Mouse (Mus musculus) lung, adult 2 months (tissue): Measurements from ENCODE around the gene Ddx56. TPM values are rescaled to one million over a fixed set of nuclear protein-coding genes. Genes with fewer than 3 reads are reported as not detected.

Source experiments
- DNase-seq: peaks from one replicate; pipeline ENCODE4 v3.0.0; 2022
- H3K4me1 ChIP-seq: fragments of 200-500 bp; 2 replicates; pipeline ENCODE4 v1.6.1; 2011; ENCODE audit warnings: low read length; ENCODE audit not compliant: control insufficient read depth, insufficient read depth
- H3K4me3 ChIP-seq: fragments of 200-500 bp; replicated peaks from 2 replicates; pipeline ENCODE3; 2011; ENCODE audit warnings: low read depth, mild to moderate bottlenecking, control low read depth, low read length; ENCODE audit errors: extremely low read depth
- CTCF ChIP-seq: fragments of 200-500 bp; IDR thresholded peaks from 2 replicates; pipeline ENCODE4 v1.5.1; 2011; ENCODE audit warnings: mild to moderate bottlenecking, low read length, control low read depth; ENCODE audit not compliant: insufficient read depth
- POLR2A ChIP-seq: fragments of 200-500 bp; IDR thresholded peaks from 2 replicates; pipeline ENCODE4 v1.6.1; 2011; ENCODE audit warnings: low read depth, mild to moderate bottlenecking, control low read depth, low read length, borderline replicate concordance; ENCODE audit errors: extremely low read depth
- WGBS: fragments of 180-500 bp; shearing (Covaris S2); methylation state at CpG from one replicate; pipeline ENCODE4 v1.1.7; 2018; 5-methylcytosine and 5-hydroxymethylcytosine counted together
- polyA plus RNA-seq: library from polyadenylated mRNA; depleted of rRNA; stranded (reverse); fragments of >200 nt; gene quantifications from 2 replicates; pipeline ENCODE4 v1.2.3, GENCODE M21; 2012; rRNA removed

The Ddx56 gene
- polyA plus RNA-seq, result 20.1 and 25.2 TPM in 2 replicates

- DNase-seq, result peak; percentile 90
- WGBS, result 2% methylated on average over 50 of the region's 50 CpGs
- H3K4me1 ChIP-seq, result peaks cover 6% of the 10 kb centered on the region
- H3K4me3 ChIP-seq, result peak within 1 kb of the TSS; percentile 95
- TF ChIP-seq CTCF (no peak), POLR2A (peak; percentile 90; the same call in 1 of the 2 replicates)
Measured at GRCm38 (mm10) chr11:6267320-6268254, at the start of gene Ddx56. TSS of gene Ddx56 (minus strand) at chr11:6267772.

DNA sequence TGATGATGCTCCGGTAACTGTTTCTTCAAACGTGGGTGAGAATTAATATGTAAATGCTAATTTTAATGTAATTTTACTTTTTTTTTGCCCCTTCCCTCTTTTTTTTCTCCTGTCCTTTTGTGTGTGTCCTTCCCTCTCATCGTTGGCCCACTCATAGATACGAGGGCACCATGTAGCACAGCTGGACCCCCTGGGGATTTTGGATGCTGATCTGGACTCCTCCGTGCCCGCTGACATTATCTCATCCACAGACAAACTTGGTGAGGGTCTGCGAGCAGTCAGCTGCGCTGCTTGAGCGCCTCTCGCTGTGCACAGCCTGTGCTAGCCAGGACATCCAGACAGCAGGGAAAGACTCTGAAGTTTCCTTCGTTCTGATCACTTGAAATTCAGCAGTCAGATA, 49.2 kb upstream of the Ddx56 start:
- no peak overlapping the region for H3K4me3 ChIP-seq
- no peaks in the 10 kb centered on the region for H3K4me1 ChIP-seq
- no peak for DNase-seq
- 90% methylated on average over 11 of the region's 11 CpGs for WGBS
- TF ChIP-seq POLR2A (no peak), CTCF (no peak)

GRCm38 (mm10) chr11:6313874-6314406, 46.4 kb upstream of the Ddx56 start:
- Histone ChIP-seq H3K4me3 (no peak overlapping the region), H3K4me1 (no peaks in the 10 kb centered on the region)
- no peak for TF ChIP-seq CTCF
- no peak for TF ChIP-seq POLR2A
- WGBS, result 76% methylated on average over 7 of the region's 7 CpGs
- no peak for DNase-seq

GRCm38 (mm10) chr11:6308181-6308580, 40.6 kb upstream of the Ddx56 start:
- H3K4me3 ChIP-seq, result no peak overlapping the region
- no peak for DNase-seq
- no peak for TF ChIP-seq POLR2A
- no peak for TF ChIP-seq CTCF
- no peaks in the 10 kb centered on the region for H3K4me1 ChIP-seq
- 78% methylated on average over 4 of the region's 4 CpGs for WGBS

- TF ChIP-seq POLR2A (no peak), CTCF (no peak)
- DNase-seq, result no peak
- WGBS, result 68% methylated on average over 1 of the region's 1 CpGs
- H3K4me3 ChIP-seq, result no peak overlapping the region
- no peaks in the 10 kb centered on the region for H3K4me1 ChIP-seq
Measured at GRCm38 (mm10) chr11:6305943-6306430, 38.4 kb upstream of the Ddx56 start.

DNA sequence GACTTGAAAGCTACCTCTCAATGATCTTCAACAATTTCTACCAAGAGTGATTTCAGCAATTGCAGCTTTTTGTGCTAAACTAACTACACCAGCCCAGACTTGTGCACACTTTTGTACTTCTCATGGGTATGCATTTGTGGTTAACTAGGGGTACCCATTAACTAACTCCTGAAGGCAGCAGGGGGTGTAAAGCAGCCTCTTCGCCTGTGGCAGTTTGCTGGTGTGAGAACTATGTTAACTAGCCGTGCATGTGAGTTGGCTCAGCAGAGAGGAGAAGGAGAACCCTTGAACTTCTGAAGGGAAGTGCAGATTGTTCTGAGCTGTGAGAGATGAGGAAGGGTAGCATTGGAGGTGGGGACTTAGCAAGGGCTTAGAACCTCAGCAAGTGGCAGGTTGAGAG, 35.2 kb upstream of the Ddx56 start:
- TF ChIP-seq POLR2A (no peak), CTCF (no peak)
- no peak for DNase-seq
- no peak overlapping the region for H3K4me3 ChIP-seq
- 78% methylated on average over 2 of the region's 2 CpGs for WGBS
- peaks cover 2% of the 10 kb centered on the region; the same call in 1 of the 2 replicates for H3K4me1 ChIP-seq

- TF ChIP-seq CTCF (no peak), POLR2A (no peak)
- 64% methylated on average over 2 of the region's 2 CpGs for WGBS
- no peak for DNase-seq
- Histone ChIP-seq H3K4me1 (peaks cover 4% of the 10 kb centered on the region; the same call in 1 of the 2 replicates), H3K4me3 (no peak overlapping the region)
Measured at GRCm38 (mm10) chr11:6299435-6299834, 31.9 kb upstream of the Ddx56 start.

GRCm38 (mm10) chr11:6296077-6296476, 28.5 kb upstream of the Ddx56 start:
- DNase-seq, result no peak
- TF ChIP-seq POLR2A (no peak), CTCF (no peak)
- H3K4me1 ChIP-seq, result peaks cover 6% of the 10 kb centered on the region; the same call in 1 of the 2 replicates
- no peak overlapping the region for H3K4me3 ChIP-seq

GRCm38 (mm10) chr11:6294632-6295031, 27.1 kb upstream of the Ddx56 start:
- TF ChIP-seq POLR2A, result no peak
- TF ChIP-seq CTCF, result no peak
- Histone ChIP-seq H3K4me1 (peaks cover 6% of the 10 kb centered on the region; the same call in 1 of the 2 replicates), H3K4me3 (no peak overlapping the region)
- DNase-seq, result no peak
- WGBS, result 78% methylated on average over 4 of the region's 4 CpGs
